Mouse (Mus musculus): ENCODE results near the gene Ly6g6d. TPM values are rescaled to one million over a fixed set of nuclear protein-coding genes. Genes with fewer than 3 reads are reported as not detected.
A peak's percentile ranks its signal among the peaks of the same experiment; 100 is the strongest.
"Not testable (repeated sequence)": the region's sequence is repeated elsewhere in the genome, so short reads cannot be mapped to it uniquely, and the experiment has no call there.

The Ly6g6d gene
- polyA plus RNA-seq (2016; fragmentation: Nextera tagmentation; extraction: Ambion mirVana) = 0.68 and 1.0 TPM in 2 replicates

DNA sequence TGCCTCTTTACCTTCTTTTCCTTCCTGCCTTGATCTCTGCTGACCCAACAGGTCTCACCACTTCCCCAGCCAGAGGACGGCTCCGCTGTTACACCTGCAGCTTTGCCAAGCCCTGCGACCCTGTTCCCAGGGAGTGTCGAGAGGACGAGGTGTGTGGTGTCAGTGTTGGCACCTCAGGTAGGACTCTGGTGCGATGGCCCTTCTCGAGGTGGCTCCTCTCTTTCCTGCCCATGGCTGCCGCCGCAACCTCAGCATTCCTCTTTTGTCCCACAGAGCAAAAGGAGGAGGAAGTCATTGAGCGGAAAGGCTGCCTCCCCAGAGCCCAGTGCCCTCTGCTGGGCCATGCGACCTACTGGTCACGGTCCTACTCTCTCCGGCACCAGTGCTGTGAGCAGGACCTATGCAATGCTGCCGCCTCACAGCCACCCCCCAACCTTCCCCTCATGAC, at the start of gene Ly6g6d:
TSS of gene Ly6g6d (minus strand) at position 280 of the 448 bp plus-strand sequence.
- ATAC-seq (ENCODE audit: insufficient number of reproducible peaks, insufficient read depth, low FRiP score, low TSS enrichment, low read depth) = 0 out of 2 replicates have a peak, but pooled peaks have one; percentile 29
- Histone ChIP-seq H3K27me3 (peaks cover 22% of the 10 kb centered on the region), H3K4me1 (replicated peaks) (peaks cover 28% of the 10 kb centered on the region), H3K27ac (0 out of 2 replicates have a peak within 1 kb of the TSS, but pooled peaks have one; percentile 4), H3K4me3 (replicated peaks) (peak within 1 kb of the TSS; percentile 9), H3K9ac (replicated peaks) (peak within 1 kb of the TSS; percentile 27; the same call in 1 of the 2 replicates), H3K36me3 (no peaks in the 10 kb centered on the region), H3K4me2 (peak within 1 kb of the TSS; percentile 40), H3K9me3 (no peaks in the 10 kb centered on the region)
- 9% methylated on average over 14 of the region's 14 CpGs for WGBS

DNA sequence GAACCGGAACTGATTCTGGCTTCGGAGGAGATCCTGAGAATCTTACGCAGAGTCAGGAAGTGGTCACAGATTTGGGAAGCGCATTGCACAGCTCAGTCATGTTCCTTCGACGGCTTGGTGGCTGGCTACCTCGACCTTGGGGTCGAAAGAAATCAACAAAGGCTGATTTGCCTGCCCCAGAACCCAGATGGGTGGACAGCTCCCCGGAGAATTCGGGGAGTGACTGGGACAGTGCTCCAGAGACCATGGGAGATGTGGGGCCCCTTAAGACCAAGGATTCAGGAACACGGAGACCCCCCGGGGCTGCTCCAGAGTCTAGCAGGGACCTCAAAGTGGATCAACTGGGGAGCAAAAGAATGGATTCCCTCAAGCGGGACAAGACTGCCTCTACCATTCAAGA, 49.2 kb upstream of the Ly6g6d start:
- H3K36me3 ChIP-seq = peaks cover 45% of the 10 kb centered on the region
- ATAC-seq (ENCODE audit: insufficient number of reproducible peaks, insufficient read depth, low FRiP score, low TSS enrichment, low read depth) = no peak
- 78% methylated on average over 13 of the region's 13 CpGs for WGBS
- no peaks in the 10 kb centered on the region for H3K9me3 ChIP-seq
- H3K27me3 ChIP-seq = no peaks in the 10 kb centered on the region
- peaks cover 32% of the 10 kb centered on the region for H3K4me1 ChIP-seq (replicated peaks)
- peak overlapping the region; percentile 70 for H3K4me3 ChIP-seq (replicated peaks)
- peak overlapping the region; percentile 82 for H3K9ac ChIP-seq (replicated peaks)
- H3K27ac ChIP-seq = peak overlapping the region; percentile 85; the same call in 1 of the 2 replicates
- H3K4me2 ChIP-seq = peak overlapping the region; percentile 82

DNA sequence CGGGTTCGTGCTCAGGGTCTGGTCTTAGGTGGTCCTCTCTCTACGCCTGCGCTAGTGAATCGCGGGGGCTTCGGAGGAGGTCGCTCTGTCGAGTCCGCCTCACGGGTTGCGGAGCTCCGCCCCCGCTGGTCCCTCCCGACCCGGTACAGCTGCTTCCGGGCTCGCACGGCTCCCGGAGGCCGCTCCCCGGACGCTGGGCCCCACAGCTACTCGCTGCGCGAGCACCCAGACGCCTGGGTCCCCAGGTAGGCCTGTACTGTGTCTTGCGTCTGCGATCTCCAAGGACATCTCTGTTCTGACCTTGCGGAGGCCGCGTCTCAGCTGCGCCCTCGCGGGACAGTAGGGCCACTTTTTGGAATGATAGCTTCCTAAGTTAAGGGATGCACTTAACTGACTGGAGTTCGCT, 48.3 kb upstream of the Ly6g6d start, which contains the start of gene D17H6S53E:
TSS of gene D17H6S53E (plus strand) at position 168 of the 406 bp plus-strand sequence.
- Histone ChIP-seq H3K36me3 (peaks cover 45% of the 10 kb centered on the region), H3K27me3 (no peaks in the 10 kb centered on the region), H3K4me1 (replicated peaks) (peaks cover 33% of the 10 kb centered on the region), H3K9me3 (no peaks in the 10 kb centered on the region), H3K4me2 (peak within 1 kb of the TSS; percentile 82), H3K9ac (replicated peaks) (peak within 1 kb of the TSS; percentile 82), H3K4me3 (replicated peaks) (peak within 1 kb of the TSS; percentile 70), H3K27ac (peak within 1 kb of the TSS; percentile 85)
- peak; percentile 21; the same call in 1 of the 2 replicates for ATAC-seq (ENCODE audit: insufficient number of reproducible peaks, insufficient read depth, low FRiP score, low TSS enrichment, low read depth)
- under 1% methylated on average over 36 of the region's 36 CpGs for WGBS

DNA sequence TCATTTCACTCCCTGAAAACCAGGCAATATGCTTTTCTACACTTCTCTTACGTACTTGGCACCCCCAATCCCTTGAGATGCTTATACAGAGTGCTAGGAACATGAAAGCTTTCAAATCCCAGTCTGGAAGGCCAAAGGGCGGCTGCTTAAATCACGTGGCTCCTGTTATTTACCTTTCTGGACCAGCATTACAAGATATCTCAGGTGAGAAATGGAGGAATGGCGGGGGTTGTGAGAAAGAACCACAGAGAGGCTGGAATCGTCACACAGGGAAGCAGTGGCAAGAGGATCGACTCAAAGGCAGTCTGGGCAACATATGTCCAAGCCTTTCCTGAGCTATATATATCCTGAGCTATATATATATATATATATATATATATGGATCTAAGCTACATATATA, 47.7 kb upstream of the Ly6g6d start:
- Histone ChIP-seq H3K27me3 (no peaks in the 10 kb centered on the region), H3K36me3 (peaks cover 45% of the 10 kb centered on the region), H3K4me1 (replicated peaks) (peaks cover 33% of the 10 kb centered on the region), H3K9ac (replicated peaks) (peak overlapping the region; percentile 82), H3K9me3 (no peaks in the 10 kb centered on the region), H3K4me2 (peak overlapping the region; percentile 82), H3K4me3 (replicated peaks) (peak overlapping the region; percentile 70), H3K27ac (peak overlapping the region; percentile 64; the same call in 1 of the 2 replicates)
- WGBS = 27% methylated on average over 6 of the region's 6 CpGs
- no peak for ATAC-seq (ENCODE audit: insufficient number of reproducible peaks, insufficient read depth, low FRiP score, low TSS enrichment, low read depth)

DNA sequence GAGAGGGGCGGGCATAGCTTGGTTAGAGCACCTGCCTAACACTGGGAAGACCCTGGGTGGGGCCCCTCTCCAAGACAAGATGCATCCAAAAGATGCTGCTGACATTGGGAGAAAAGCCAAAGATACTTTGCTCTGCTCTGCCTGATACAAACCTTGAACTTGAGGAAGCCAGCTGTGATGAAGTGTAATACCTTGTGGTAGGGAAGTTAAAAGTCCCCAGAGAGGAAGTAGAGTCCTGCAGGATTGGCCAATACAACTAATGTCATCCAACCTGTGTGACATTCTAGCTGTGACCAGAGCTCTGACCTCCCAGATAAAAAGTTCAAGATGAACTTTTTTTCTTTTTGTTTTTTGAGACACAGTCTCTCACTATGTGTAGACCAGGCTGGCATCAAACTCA, 47.2 kb upstream of the Ly6g6d start:
- 87% methylated on average over 1 of the region's 1 CpGs for WGBS
- Histone ChIP-seq H3K4me1 (replicated peaks) (peaks cover 37% of the 10 kb centered on the region), H3K9ac (replicated peaks) (no peak overlapping the region), H3K4me3 (replicated peaks) (peak overlapping the region; percentile 70; the same call in 1 of the 2 replicates), H3K9me3 (no peaks in the 10 kb centered on the region), H3K27ac (peak overlapping the region; percentile 64; the same call in 1 of the 2 replicates), H3K4me2 (no peak overlapping the region), H3K36me3 (peaks cover 43% of the 10 kb centered on the region), H3K27me3 (no peaks in the 10 kb centered on the region)
- ATAC-seq (ENCODE audit: insufficient number of reproducible peaks, insufficient read depth, low FRiP score, low TSS enrichment, low read depth) = no peak

DNA sequence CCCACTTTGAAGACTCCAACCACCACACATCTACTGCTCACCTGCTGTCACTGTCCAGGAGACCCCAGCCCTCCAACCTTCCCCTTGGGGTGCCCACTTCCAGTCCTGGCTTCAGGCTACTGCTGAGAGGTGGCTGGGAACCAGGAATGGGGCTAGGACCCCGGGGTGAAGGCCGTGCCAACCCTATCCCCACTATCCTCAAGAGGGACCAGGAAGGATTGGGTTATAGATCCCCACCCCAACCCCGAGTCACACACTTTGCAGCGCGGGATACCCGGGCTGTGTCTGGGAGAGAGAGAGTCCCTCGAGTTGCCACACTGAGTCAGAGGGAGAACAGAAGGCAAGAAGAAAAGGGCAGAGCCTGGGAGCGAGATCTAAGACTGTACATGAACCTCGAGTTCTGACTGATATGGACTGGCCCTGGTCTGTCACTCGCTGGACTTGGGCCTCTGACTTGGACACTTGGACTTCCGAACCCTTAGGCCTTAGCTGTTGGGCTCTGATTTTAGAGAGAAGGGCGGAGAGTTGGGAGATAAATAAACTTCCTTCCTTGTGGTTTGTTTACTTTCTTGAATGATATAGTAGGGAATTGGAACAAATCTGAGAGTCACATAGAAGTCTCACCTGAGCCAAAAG, 46.5 kb upstream of the Ly6g6d start:
- not testable (repeated sequence) for ATAC-seq (ENCODE audit: insufficient number of reproducible peaks, insufficient read depth, low FRiP score, low TSS enrichment, low read depth); H3K9ac ChIP-seq (replicated peaks); H3K27me3 ChIP-seq; H3K4me3 ChIP-seq (replicated peaks); H3K9me3 ChIP-seq; H3K27ac ChIP-seq; H3K4me2 ChIP-seq
- Histone ChIP-seq H3K4me1 (replicated peaks) (peaks cover 43% of the 10 kb centered on the region), H3K36me3 (peaks cover 40% of the 10 kb centered on the region)
- 92% methylated on average over 12 of the region's 12 CpGs for WGBS

DNA sequence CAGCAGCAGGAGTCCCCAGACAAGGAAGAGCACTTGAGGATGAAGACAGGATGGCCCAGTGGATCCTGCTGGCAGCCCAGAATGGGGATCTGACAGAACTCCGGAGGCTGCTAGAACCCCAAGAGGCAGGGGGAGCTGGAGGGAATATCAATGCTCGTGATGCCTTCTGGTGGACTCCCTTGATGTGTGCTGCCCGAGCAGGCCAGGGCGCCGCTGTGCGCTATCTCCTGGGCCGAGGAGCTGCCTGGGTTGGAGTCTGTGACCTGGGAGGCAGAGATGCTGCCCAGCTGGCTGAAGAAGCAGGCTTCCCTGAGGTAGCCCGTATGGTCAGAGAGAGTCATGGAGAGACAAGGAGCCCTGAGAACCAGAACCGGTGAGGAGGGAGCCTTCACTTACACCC, 45.4 kb upstream of the Ly6g6d start:
- H3K4me2 ChIP-seq; H3K9me3 ChIP-seq; H3K27ac ChIP-seq; ATAC-seq (ENCODE audit: insufficient number of reproducible peaks, insufficient read depth, low FRiP score, low TSS enrichment, low read depth); H3K4me3 ChIP-seq (replicated peaks); H3K9ac ChIP-seq (replicated peaks); H3K27me3 ChIP-seq: not testable (repeated sequence)
- 95% methylated on average over 9 of the region's 9 CpGs for WGBS
- peaks cover 39% of the 10 kb centered on the region for H3K4me1 ChIP-seq (replicated peaks)
- H3K36me3 ChIP-seq = peaks cover 41% of the 10 kb centered on the region

DNA sequence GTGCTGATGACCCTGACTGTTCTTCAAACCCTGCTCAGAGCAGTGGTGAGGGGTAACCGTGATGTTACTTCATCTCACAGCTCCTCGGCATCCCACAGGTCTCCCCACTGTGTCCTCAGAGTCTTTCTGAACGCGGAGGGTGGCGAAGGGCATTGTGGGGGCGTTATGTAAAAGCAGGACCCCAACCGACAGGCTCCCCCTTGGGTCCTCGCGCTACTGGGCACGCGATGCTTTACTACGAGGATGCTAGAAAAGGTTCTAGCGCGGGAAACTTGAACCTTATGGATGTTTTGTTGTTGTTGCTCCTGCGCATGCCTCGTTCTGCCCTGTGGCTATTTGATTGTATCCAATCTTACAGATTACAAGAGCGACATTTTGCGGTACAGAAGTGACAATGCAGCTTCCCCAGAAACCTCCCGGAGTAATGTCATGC, 44.0 kb upstream of the Ly6g6d start, which contains the start of gene Csnk2b:
TSS of gene Csnk2b (minus strand) at position 183 of the 433 bp plus-strand sequence.
- 1% methylated on average over 19 of the region's 19 CpGs for WGBS
- H3K36me3 ChIP-seq = peaks cover 47% of the 10 kb centered on the region
- no peak for ATAC-seq (ENCODE audit: insufficient number of reproducible peaks, insufficient read depth, low FRiP score, low TSS enrichment, low read depth)

DNA sequence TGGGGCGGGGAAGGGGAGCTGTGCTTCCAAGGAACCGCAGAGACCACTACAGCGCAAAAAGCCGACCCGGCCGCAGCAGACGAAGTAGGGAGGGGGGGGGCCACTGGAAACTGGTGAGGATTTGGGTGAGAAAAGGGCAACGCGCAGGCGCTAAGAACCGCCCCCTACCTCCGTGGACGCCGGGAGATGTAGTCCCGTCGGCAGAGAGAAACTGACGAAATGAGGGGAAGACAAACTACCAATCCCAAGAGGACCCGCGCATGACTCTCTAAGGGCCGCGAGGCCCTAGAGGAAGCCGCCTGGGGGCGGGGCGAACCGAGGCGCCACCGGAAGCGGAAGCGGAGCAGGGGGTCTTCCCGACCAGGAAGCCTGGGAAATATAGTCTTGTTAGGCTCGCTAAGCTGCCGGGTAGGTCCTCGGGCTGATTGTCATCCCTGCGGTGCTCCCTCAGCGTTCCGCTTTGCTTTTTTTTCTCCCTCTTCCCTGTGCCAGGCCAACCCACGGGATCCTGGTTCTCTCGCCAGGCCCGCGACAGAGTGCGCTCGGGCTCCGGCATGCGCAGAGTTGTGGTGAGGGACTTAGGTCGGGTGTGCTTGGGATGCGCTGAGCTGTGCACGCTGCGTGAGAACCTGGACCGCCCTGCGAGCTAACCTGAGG, 43.4 kb upstream of the Ly6g6d start, which contains the start of gene Gpank1:
TSS of gene Gpank1 (plus strand) at position 313 of the 657 bp plus-strand sequence.
- H3K4me2 ChIP-seq = peak within 1 kb of the TSS; percentile 96
- H3K27ac ChIP-seq = peak within 1 kb of the TSS; percentile 92
- WGBS = under 1% methylated on average over 50 of the region's 50 CpGs
- H3K27me3 ChIP-seq = no peaks in the 10 kb centered on the region
- H3K9ac ChIP-seq (replicated peaks) = peak within 1 kb of the TSS; percentile 95
- H3K4me1 ChIP-seq (replicated peaks) = peaks cover 24% of the 10 kb centered on the region
- H3K36me3 ChIP-seq = peaks cover 52% of the 10 kb centered on the region
- H3K9me3 ChIP-seq = no peaks in the 10 kb centered on the region
- peak within 1 kb of the TSS; percentile 95 for H3K4me3 ChIP-seq (replicated peaks)
- ATAC-seq (ENCODE audit: insufficient number of reproducible peaks, insufficient read depth, low FRiP score, low TSS enrichment, low read depth) = peak; percentile 96

More for the DNA sequence above, 44.0 kb upstream of the Ly6g6d start, which contains the start of gene Csnk2b:
- peak within 1 kb of the TSS; percentile 95 for H3K9ac ChIP-seq (replicated peaks)
- H3K4me3 ChIP-seq (replicated peaks) = peak within 1 kb of the TSS; percentile 95
- H3K4me2 ChIP-seq = peak within 1 kb of the TSS; percentile 96
- H3K9me3 ChIP-seq = no peaks in the 10 kb centered on the region
- H3K27me3 ChIP-seq = no peaks in the 10 kb centered on the region
- H3K27ac ChIP-seq = peak within 1 kb of the TSS; percentile 92
- H3K4me1 ChIP-seq (replicated peaks) = peaks cover 29% of the 10 kb centered on the region

DNA sequence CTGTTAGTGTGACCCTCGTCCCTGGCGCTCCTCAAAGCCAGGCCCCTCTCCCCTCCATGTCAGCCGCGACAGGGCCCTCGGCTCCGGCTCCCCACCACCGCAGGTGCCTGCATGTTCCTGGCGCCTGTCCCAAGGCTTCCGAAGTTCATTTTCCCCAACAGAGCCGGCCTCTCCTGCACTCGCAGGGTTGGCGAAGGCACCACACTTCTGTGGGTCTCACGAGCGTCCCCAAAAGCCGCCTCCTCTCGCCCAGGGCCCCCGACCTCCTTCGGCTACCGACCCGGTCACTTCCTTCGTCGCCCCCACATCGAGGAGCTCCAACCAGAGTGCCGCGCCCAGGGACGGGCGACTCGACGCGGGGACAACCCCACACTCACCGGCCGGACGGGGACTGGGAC, 42.9 kb upstream of the Ly6g6d start:
- peaks cover 57% of the 10 kb centered on the region for H3K36me3 ChIP-seq
- under 1% methylated on average over 33 of the region's 33 CpGs for WGBS
- H3K9me3 ChIP-seq = no peaks in the 10 kb centered on the region
- H3K4me2 ChIP-seq = peak overlapping the region; percentile 96
- H3K4me3 ChIP-seq (replicated peaks) = peak overlapping the region; percentile 95
- H3K27me3 ChIP-seq = no peaks in the 10 kb centered on the region
- ATAC-seq (ENCODE audit: insufficient number of reproducible peaks, insufficient read depth, low FRiP score, low TSS enrichment, low read depth) = no peak
- peak overlapping the region; percentile 60; the same call in 1 of the 2 replicates for H3K27ac ChIP-seq
- peaks cover 24% of the 10 kb centered on the region for H3K4me1 ChIP-seq (replicated peaks)
- H3K9ac ChIP-seq (replicated peaks) = peak overlapping the region; percentile 95

All from limb, embryonic 12.5 days (tissue).